Mouse (Mus musculus) thymus, postnatal 14 days (tissue): Measurements from ENCODE around the gene Ttc4.
A peak's percentile ranks its signal among the peaks of the same experiment; 100 is the strongest.

Experiments used
- DNase-seq: peaks from one replicate; pipeline ENCODE4 v3.0.0; 2021

The Ttc4 gene

GRCm38 (mm10) chr4:106678442-106679118 is at the start of gene Ttc4:
Gene Ttc4, minus strand, starts transcription at chr4:106678944.
- peak; percentile 93 for DNase-seq

GRCm38 (mm10) chr4:106720631-106721030 is 41.9 kb upstream of the Ttc4 start:
- DNase-seq, result no peak

- DNase-seq, result no peak
Observed at GRCm38 (mm10) chr4:106713622-106714021, 34.9 kb upstream of the Ttc4 start.

- peak; percentile 79 for DNase-seq
Observed at GRCm38 (mm10) chr4:106708408-106708807, 29.7 kb upstream of the Ttc4 start.

- DNase-seq, result no peak
Observed at GRCm38 (mm10) chr4:106707957-106708356, 29.2 kb upstream of the Ttc4 start.

- DNase-seq, result no peak
Observed at GRCm38 (mm10) chr4:106705096-106705665, 26.4 kb upstream of the Ttc4 start.

- DNase-seq, result no peak
Observed at GRCm38 (mm10) chr4:106704416-106704815, 25.7 kb upstream of the Ttc4 start.

GRCm38 (mm10) chr4:106703956-106704355 is 25.2 kb upstream of the Ttc4 start:
- no peak for DNase-seq

GRCm38 (mm10) chr4:106700798-106701197 is 22.1 kb upstream of the Ttc4 start:
- DNase-seq, result no peak

GRCm38 (mm10) chr4:106699989-106700388 is 21.2 kb upstream of the Ttc4 start:
- DNase-seq, result peak; percentile 47

- no peak for DNase-seq
Observed at GRCm38 (mm10) chr4:106693841-106694430, 15.2 kb upstream of the Ttc4 start.

- DNase-seq, result no peak
Observed at GRCm38 (mm10) chr4:106688636-106689296, 10.0 kb upstream of the Ttc4 start.

GRCm38 (mm10) chr4:106680955-106681354 is 2.2 kb upstream of the Ttc4 start:
- no peak for DNase-seq

- no peak for DNase-seq
Observed at GRCm38 (mm10) chr4:106679152-106679551, 408 bp upstream of the Ttc4 start.

- DNase-seq, result no peak
Observed at GRCm38 (mm10) chr4:106676749-106677148, 2.0 kb downstream of the Ttc4 start.

GRCm38 (mm10) chr4:106666546-106666945 is 12.2 kb downstream of the Ttc4 start:
- no peak for DNase-seq

- no peak for DNase-seq
Observed at GRCm38 (mm10) chr4:106665673-106666072, 13.1 kb downstream of the Ttc4 start.

- DNase-seq, result no peak
Observed at GRCm38 (mm10) chr4:106665269-106665668, 13.5 kb downstream of the Ttc4 start.

- no peak for DNase-seq
Observed at GRCm38 (mm10) chr4:106664697-106665096, 14.0 kb downstream of the Ttc4 start.

- no peak for DNase-seq
Observed at GRCm38 (mm10) chr4:106663956-106664470, 14.7 kb downstream of the Ttc4 start.

GRCm38 (mm10) chr4:106655681-106656080 is 23.1 kb downstream of the Ttc4 start:
- no peak for DNase-seq

- no peak for DNase-seq
Observed at GRCm38 (mm10) chr4:106653051-106653450, 25.7 kb downstream of the Ttc4 start.

- no peak for DNase-seq
Observed at GRCm38 (mm10) chr4:106652546-106652945, 26.2 kb downstream of the Ttc4 start.
